In genomic region chr1:106583245-106584241, GRCm38 (mm10) we compare ENCODE assay signal across 9 mouse cellular contexts.
A peak's percentile ranks its signal among the peaks of the same experiment; 100 is the strongest.
DNase-seq lines count a peak whose midpoint lies in the region; ATAC-seq and TF ChIP-seq lines count a peak whose summit lies in the region.
"Had no signal": no experiment of that assay in that cellular context is flagged by ENCODE, and none has a peak within 500 bp of the region (broad histone marks: within the 10 kb centered on the region; RNA-seq: fewer than 3 reads in every experiment).

No protein-coding gene starts in this region.

- no peak for TF ChIP-seq POLR2A in heart, adult 2 months (IDR thresholded peaks at IDR 0.05; ENCODE audit: insufficient read depth, low read depth, low read length)

- TF ChIP-seq CTCF in heart, adult 2 months (IDR thresholded peaks at IDR 0.05) = no peak
- no peak for TF ChIP-seq CTCF in left cerebral cortex, adult 2 months (IDR thresholded peaks at IDR 0.05)

- intact Hi-C loops in heart, adult 2 months (cut with DNase I) = no loop called here
- intact Hi-C loops in left cerebral cortex, adult 2 months (cut with DNase I) = no loop called here

- peak; percentile 73 to 74 for DNase-seq in heart, adult 2 months
- DNase-seq in heart, embryonic 10.5 days (ENCODE audit: low spot score) = no peak
- peak; percentile 33 to 67 for DNase-seq in gastrocnemius, adult 8-10 months (ENCODE audit: low spot score in 2 of 2)
- DNase-seq in midbrain, embryonic 14.5 days = peak; percentile 78
- no peak for DNase-seq in c-Kit-positive CD71-positive TER-119-positive erythroid progenitor cells, embryonic 14.5 days (ENCODE audit: low spot score)
- no peak for DNase-seq in left cerebral cortex, adult 11 months (ENCODE audit: low spot score)
- no peak for DNase-seq in left cerebral cortex, adult 2 months (ENCODE audit: extremely low spot score in 1 of 2, low spot score in 2 of 2)

- no peaks in the 10 kb centered on the region for H3K36me3 ChIP-seq in heart, adult 2 months (ENCODE audit: control insufficient read depth, insufficient read depth, low read length)
- H3K36me3 ChIP-seq in heart, embryonic 10.5 days = no peaks in the 10 kb centered on the region
- H3K36me3 ChIP-seq in kidney, embryonic 15.5 days = no peaks in the 10 kb centered on the region
- H3K36me3 ChIP-seq in midbrain, embryonic 14.5 days (ENCODE audit: control insufficient read depth, insufficient read depth, low read length) = no peaks in the 10 kb centered on the region
- H3K36me3 ChIP-seq: G1E had no signal

- peak; percentile 62 for ATAC-seq in kidney, embryonic 15.5 days (replicated peaks; ENCODE audit: low FRiP score)
- peak; percentile 67; the same call in 1 of the 2 replicates for ATAC-seq in midbrain, embryonic 14.5 days (ENCODE audit: low FRiP score, low TSS enrichment)

- no peak for TF ChIP-seq EP300 in heart, adult 2 months (IDR thresholded peaks at IDR 0.05; ENCODE audit: insufficient read depth, low read depth, low read length)

- H3K4me3 ChIP-seq in heart, adult 2 months = no peak overlapping the region
- H3K4me3 ChIP-seq in heart, embryonic 10.5 days = no peak overlapping the region
- no peak overlapping the region for H3K4me3 ChIP-seq in kidney, embryonic 15.5 days (replicated peaks)
- H3K4me3 ChIP-seq in midbrain, embryonic 14.5 days (replicated peaks; ENCODE audit: low read depth, low read length) = no peak overlapping the region
- H3K4me3 ChIP-seq in left cerebral cortex, adult 2 months = no peak overlapping the region

- H3K4me2 ChIP-seq in kidney, embryonic 15.5 days = no peak overlapping the region
- H3K4me2 ChIP-seq in midbrain, embryonic 14.5 days (ENCODE audit: low read length) = no peak overlapping the region

- 66% methylated on average over 14 of the region's 14 CpGs for WGBS in heart, adult 2 months
- WGBS in heart, embryonic 10.5 days = 69% methylated on average over 14 of the region's 14 CpGs
- WGBS in kidney, embryonic 15.5 days = 40% methylated on average over 14 of the region's 14 CpGs
- 25% methylated on average over 14 of the region's 14 CpGs for WGBS in midbrain, embryonic 14.5 days

- H3K9me3 ChIP-seq in heart, embryonic 10.5 days = no peaks in the 10 kb centered on the region
- no peaks in the 10 kb centered on the region; the same call in 1 of the 2 replicates for H3K9me3 ChIP-seq in kidney, embryonic 15.5 days (replicated peaks)
- H3K9me3 ChIP-seq in midbrain, embryonic 14.5 days (ENCODE audit: control insufficient read depth, low read length) = no peaks in the 10 kb centered on the region
- H3K9me3 ChIP-seq: G1E had no signal

- H3K27ac ChIP-seq in heart, adult 2 months = peak overlapping the region; percentile 13; the same call in 1 of the 2 replicates
- H3K27ac ChIP-seq in heart, embryonic 10.5 days = no peak overlapping the region
- H3K27ac ChIP-seq in kidney, embryonic 15.5 days = peak overlapping the region; percentile 93
- H3K27ac ChIP-seq in midbrain, embryonic 14.5 days (replicated peaks; ENCODE audit: low read depth, low read length) = peak overlapping the region; percentile 33
- H3K27ac ChIP-seq in left cerebral cortex, adult 2 months = no peak overlapping the region

- H3K4me1 ChIP-seq in heart, adult 2 months (ENCODE audit: control insufficient read depth, insufficient read depth, low read length) = no peaks in the 10 kb centered on the region; the same call in 1 of the 2 replicates
- H3K4me1 ChIP-seq in heart, embryonic 10.5 days = peaks cover 10% of the 10 kb centered on the region; the same call in 1 of the 2 replicates
- peaks cover 52% of the 10 kb centered on the region for H3K4me1 ChIP-seq in kidney, embryonic 15.5 days
- peaks cover 4% of the 10 kb centered on the region; the same call in 1 of the 2 replicates for H3K4me1 ChIP-seq in midbrain, embryonic 14.5 days (ENCODE audit: control insufficient read depth, insufficient read depth, low read length)

- no peaks in the 10 kb centered on the region for H3K27me3 ChIP-seq in heart, adult 2 months (ENCODE audit: control insufficient read depth, insufficient read depth, low read length)
- H3K27me3 ChIP-seq in heart, embryonic 10.5 days (ENCODE audit: insufficient read depth, poor library complexity, severe bottlenecking) = no peaks in the 10 kb centered on the region
- H3K27me3 ChIP-seq in kidney, embryonic 15.5 days = no peaks in the 10 kb centered on the region
- H3K27me3 ChIP-seq in midbrain, embryonic 14.5 days (ENCODE audit: control insufficient read depth, insufficient read depth, low read length) = no peaks in the 10 kb centered on the region

- no peaks in the 10 kb centered on the region for H3K79me2 ChIP-seq in heart, adult 2 months (replicated peaks; ENCODE audit: control insufficient read depth, insufficient read depth, low read length)

- no peak overlapping the region for H3K9ac ChIP-seq in heart, adult 2 months (ENCODE audit: low read depth, low read length)
- H3K9ac ChIP-seq in kidney, embryonic 15.5 days = no peak overlapping the region
- H3K9ac ChIP-seq in midbrain, embryonic 14.5 days (replicated peaks; ENCODE audit: low read length) = no peak overlapping the region

Comparison
In these comparisons a context has a peak if more than half of its experiments do, and no peak if none do; other contexts are left out.
1. DNase-seq: peak in heart, adult 2 months (2 of 2), gastrocnemius, adult 8-10 months (2 of 2) and midbrain, embryonic 14.5 days (single experiment); none in heart, embryonic 10.5 days (single experiment), c-Kit-positive CD71-positive TER-119-positive erythroid progenitor cells, embryonic 14.5 days (single experiment), left cerebral cortex, adult 11 months (single experiment) and left cerebral cortex, adult 2 months (0 of 2).
2. H3K27ac ChIP-seq: peak in heart, adult 2 months (single experiment), kidney, embryonic 15.5 days (single experiment) and midbrain, embryonic 14.5 days (single experiment); none in heart, embryonic 10.5 days (single experiment) and left cerebral cortex, adult 2 months (single experiment).